Mouse (Mus musculus): Measurements from ENCODE around the gene Chst10. TPM values are rescaled to one million over a fixed set of nuclear protein-coding genes. Genes with fewer than 3 reads are reported as not detected.

Gene Chst10
- total RNA-seq, 2 experiments from 2014 or later: 0.17 to 0.25 TPM

- DNase-seq (ENCODE audit: low spot score): no peak
Measured at GRCm38 (mm10) chr1:38817268-38817667, 80.7 kb downstream of the Chst10 start.

GRCm38 (mm10) chr1:38816306-38816705 lies 81.7 kb downstream of the Chst10 start:
- no peak for DNase-seq (ENCODE audit: low spot score)

Other genes starting within 250 kb of the Chst10 start
- gene Aff3, start 233.2 kb downstream of the Chst10 start, total RNA-seq (2021): 1 to 10 TPM; 1.2 to 2.0 TPM
- under 1 TPM; 0.24 to 0.50 TPM for gene Lonrf2, start 61.5 kb downstream of the Chst10 start, total RNA-seq (2021)
- gene Nms, start 41.0 kb upstream of the Chst10 start, total RNA-seq (2021): not detected
- gene Pdcl3, start 87.4 kb upstream of the Chst10 start, total RNA-seq (2021): 10 to 100 TPM; 74.6 to 82.2 TPM